Mouse (Mus musculus) left cerebral cortex, adult 2 months (tissue): ENCODE measurements at regions not wholly inside any gene's neighbourhood (a gene's known extent, or its start where the extent isn't known, plus 50 kb on each side); places are given as distances from the start of the nearest gene placed in this dataset.
A peak's percentile ranks its signal among the peaks of the same experiment; 100 is the strongest.

Experiments used
- DNase-seq, 2 experiments: peaks; one replicate each; pipeline ENCODE4 v3.0.0; 2021 to 2022; ENCODE audit warnings: low spot score in 2 of 2, mixed read lengths in 1 of 2; ENCODE audit errors: extremely low spot score in 1 of 2
- H3K27ac ChIP-seq: fragments of 200-600 bp; 2 replicates; pipeline ENCODE4 v1.8.1; 2022
- H3K4me3 ChIP-seq: fragments of 200-600 bp; 2 replicates; pipeline ENCODE4 v1.8.1; 2022
- CTCF ChIP-seq: fragments of 200-600 bp; IDR thresholded peaks from 2 replicates; pipeline ENCODE4 v1.8.1; 2022; ENCODE audit warnings: antibody characterized with exemption, mild to moderate bottlenecking, moderate library complexity
- intact Hi-C: fragments of 180-260 bp; cut with DNase I; formaldehyde crosslinking; loops from one replicate; pipeline ENCODE4 v1.15.1; 2025

GRCm38 (mm10) chr5:51825584-51826088 lies 258.1 kb upstream of the Ppargc1a start:
- intact Hi-C loops = no loop called here
- Histone ChIP-seq H3K27ac (no peak overlapping the region), H3K4me3 (no peak overlapping the region)
- TF ChIP-seq CTCF = no peak
- DNase-seq = no peak

GRCm38 (mm10) chr5:51824731-51825130 lies 257.2 kb upstream of the Ppargc1a start:
- no peak overlapping the region for H3K4me3 ChIP-seq
- intact Hi-C loops = no loop called here
- no peak for TF ChIP-seq CTCF
- DNase-seq = no peak
- H3K27ac ChIP-seq = no peak overlapping the region

DNA sequence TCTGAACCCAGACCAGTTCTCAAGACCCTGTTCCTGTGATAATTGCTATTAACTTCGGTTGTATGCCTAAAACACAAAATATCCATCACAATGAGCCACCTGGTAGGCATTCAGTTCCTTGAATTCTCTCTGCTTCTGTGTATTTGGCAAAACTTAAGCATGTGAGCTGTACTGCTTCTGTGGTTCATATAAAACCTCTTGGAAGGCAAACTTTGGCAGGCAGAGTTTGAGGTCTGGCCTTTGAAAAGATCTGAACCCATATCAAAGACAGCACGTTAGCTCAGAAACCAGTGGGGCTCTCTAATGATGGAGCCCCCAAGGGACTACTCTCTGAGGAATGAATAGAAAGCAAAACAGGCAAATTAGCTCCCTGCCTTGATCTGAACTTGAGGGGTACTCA lies 256.1 kb upstream of the Ppargc1a start:
- intact Hi-C loops = no loop called here
- DNase-seq = no peak

DNA sequence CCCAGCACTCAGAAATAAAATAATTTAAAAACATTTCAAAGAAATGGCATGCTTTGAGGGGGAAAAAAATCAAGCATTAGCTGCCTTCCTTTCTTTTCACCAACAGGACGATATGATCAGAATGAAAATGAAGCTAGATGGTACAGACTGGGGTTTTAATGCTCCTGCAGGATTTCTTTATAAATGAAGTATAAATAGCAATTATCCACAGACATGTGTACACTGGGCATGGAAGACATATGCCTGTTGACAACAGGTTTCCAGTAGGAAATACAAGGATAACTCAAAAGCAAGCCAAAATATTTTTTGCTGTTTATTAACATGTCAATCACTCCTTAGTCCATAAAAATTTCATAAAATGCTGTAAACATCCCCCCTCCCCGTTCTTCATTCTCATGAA lies 248.7 kb upstream of the Ppargc1a start:
- no peak for DNase-seq
- H3K27ac ChIP-seq = no peak overlapping the region
- TF ChIP-seq CTCF = no peak
- no peak overlapping the region for H3K4me3 ChIP-seq
- intact Hi-C loops = no loop called here

More for the DNA sequence above, 256.1 kb upstream of the Ppargc1a start:
- no peak for TF ChIP-seq CTCF
- no peak overlapping the region for H3K27ac ChIP-seq
- H3K4me3 ChIP-seq = no peak overlapping the region

DNA sequence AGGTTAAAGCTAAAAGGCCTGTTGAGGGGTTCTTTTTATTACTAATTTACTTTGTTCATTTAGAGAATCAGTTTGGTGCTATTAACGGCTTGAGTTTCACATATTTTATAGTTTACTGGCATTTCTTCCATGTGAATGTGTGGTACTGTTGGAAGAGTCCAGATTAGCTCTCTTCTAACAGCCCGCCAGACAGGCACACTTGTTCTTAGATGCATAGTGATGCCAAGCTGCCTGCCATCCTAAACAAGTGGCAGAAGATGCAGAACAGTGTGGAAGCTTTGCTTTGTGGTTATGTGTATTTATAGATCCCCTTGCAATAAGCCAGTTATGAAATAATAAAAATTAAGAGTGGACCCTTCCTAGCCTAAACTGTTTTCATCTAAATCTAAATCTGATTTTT lies 244.2 kb upstream of the Ppargc1a start:
- no peak overlapping the region for H3K4me3 ChIP-seq
- no peak overlapping the region for H3K27ac ChIP-seq
- TF ChIP-seq CTCF = no peak
- intact Hi-C loops = no loop called here
- DNase-seq = no peak

DNA sequence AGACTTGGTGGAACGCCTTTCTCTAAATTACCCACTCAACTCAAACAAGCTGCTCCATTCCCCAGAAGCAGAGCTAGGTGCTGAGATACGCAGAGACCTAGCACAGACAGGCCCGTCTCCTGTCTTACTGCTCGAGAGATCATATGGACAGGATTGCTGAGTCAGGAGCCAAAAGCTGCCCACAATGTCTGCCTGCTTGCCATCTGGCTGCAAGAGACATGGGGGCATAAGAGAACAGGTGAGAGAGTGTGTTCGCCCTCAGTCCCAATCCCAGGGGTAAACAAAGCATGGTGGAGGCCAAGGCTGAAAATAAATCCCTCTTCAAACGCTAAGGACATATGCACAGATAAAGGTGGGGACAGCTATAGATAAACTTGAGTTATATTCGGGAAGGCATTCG lies 234.0 kb upstream of the Ppargc1a start:
- intact Hi-C loops = no loop called here
- TF ChIP-seq CTCF = no peak
- DNase-seq = no peak
- Histone ChIP-seq H3K27ac (no peak overlapping the region), H3K4me3 (no peak overlapping the region)

GRCm38 (mm10) chr5:51799371-51800035 lies 232.0 kb upstream of the Ppargc1a start:
- intact Hi-C loops = no loop called here
- no peak for DNase-seq
- no peak for TF ChIP-seq CTCF
- no peak overlapping the region for H3K4me3 ChIP-seq
- no peak overlapping the region for H3K27ac ChIP-seq

- TF ChIP-seq CTCF = no peak
- intact Hi-C loops = no loop called here
Measured at GRCm38 (mm10) chr5:51794097-51794496, 226.6 kb upstream of the Ppargc1a start.

GRCm38 (mm10) chr5:51792950-51793349 lies 225.4 kb upstream of the Ppargc1a start:
- Histone ChIP-seq H3K4me3 (no peak overlapping the region), H3K27ac (no peak overlapping the region)
- no peak for TF ChIP-seq CTCF
- no peak for DNase-seq
- intact Hi-C loops = no loop called here

More at GRCm38 (mm10) chr5:51794097-51794496, 226.6 kb upstream of the Ppargc1a start:
- Histone ChIP-seq H3K27ac (no peak overlapping the region), H3K4me3 (no peak overlapping the region)
- DNase-seq = no peak

DNA sequence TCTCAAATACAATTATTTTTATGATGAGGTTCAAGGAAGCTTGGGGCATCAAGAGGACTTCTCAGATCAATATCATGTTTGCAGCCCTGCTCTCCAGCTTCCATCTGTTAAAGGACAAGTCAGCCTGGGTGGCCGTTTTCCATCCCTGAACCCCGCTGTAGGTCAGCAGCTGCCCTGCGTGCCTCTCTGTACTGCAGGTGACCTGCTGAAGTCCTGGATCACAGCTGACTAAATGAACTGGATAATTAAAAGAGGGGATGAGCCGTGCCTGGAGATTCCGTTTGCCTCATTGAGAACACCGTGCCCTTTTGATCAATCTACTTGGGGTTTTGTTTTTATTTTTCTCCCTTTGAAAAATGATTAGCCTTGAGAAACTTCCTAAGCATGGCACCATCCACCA lies 221.2 kb upstream of the Ppargc1a start:
- Histone ChIP-seq H3K4me3 (no peak overlapping the region), H3K27ac (no peak overlapping the region)
- intact Hi-C loops = loop anchor here (10.0 kb wide), 1 partner anchor 1034 kb away; no protein-coding TSS in a partner anchor
- no peak for TF ChIP-seq CTCF
- DNase-seq = no peak

DNA sequence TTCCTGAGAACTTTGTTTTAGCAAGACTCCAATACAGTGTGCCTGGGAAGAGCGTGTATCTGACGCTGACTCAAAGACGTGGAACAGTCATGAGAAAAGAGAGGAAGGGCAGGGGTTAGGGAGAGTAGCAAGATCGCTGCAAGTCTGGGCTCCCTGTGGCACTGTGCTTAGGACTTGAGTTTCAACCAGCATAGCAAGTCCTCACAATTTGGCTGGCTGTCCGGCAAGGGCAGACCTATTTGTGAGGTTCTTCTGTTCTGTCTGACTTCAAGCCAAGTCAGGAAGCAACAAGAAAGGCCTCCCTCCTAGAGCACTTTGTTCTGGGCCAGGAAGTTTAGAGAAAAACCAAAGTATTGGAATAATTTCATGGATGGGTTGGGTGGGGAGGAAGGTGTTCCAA lies 216.0 kb upstream of the Ppargc1a start:
- no peak overlapping the region for H3K4me3 ChIP-seq
- no peak for TF ChIP-seq CTCF
- intact Hi-C loops = loop anchor here (5.0 to 10.0 kb wide), 2 partner anchors 254 to 1029 kb away; no protein-coding TSS in a partner anchor
- no peak for DNase-seq
- H3K27ac ChIP-seq = peak overlapping the region; percentile 53; the same call in 1 of the 2 replicates

- Histone ChIP-seq H3K27ac (peak overlapping the region; percentile 53), H3K4me3 (no peak overlapping the region)
- TF ChIP-seq CTCF = no peak
- intact Hi-C loops = loop anchor here (5.0 to 10.0 kb wide), 2 partner anchors 254 to 1028 kb away; no protein-coding TSS in a partner anchor
- DNase-seq = peak in 1 of 2 experiments; percentile 54
Measured at GRCm38 (mm10) chr5:51783099-51783498, 215.6 kb upstream of the Ppargc1a start.

DNA sequence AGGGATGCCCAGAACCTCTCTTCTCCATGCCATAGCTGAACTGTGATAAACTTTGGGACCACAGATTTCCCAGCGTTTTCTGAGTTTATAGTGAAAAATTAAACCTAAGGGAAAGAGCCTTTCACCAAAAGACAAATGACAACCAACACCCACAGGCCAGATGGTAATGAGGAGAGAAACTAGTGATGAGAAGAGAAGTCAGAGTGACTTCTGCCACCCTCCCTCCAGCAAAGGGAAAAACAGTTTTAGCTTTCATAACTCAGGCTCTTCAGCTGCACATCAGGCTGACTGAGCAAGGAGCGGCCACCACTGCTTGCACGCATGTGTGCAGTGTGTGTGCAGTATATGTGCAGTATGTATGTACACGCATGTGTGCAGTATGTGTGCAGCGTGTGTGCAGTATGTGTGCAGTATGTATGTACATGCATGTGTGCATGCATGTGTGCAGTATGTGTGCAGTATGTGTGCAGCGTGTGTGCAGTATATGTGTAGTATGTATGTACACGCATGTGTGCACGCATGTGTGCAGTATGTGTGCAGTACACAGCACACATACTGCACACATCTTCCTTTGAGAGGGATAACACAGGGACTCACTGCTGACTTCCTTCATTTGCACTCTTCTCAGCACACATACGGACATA lies 208.1 kb upstream of the Ppargc1a start:
- H3K27ac ChIP-seq = no peak overlapping the region
- DNase-seq = no peak
- H3K4me3 ChIP-seq = no peak overlapping the region
- intact Hi-C loops = no loop called here
- TF ChIP-seq CTCF = no peak
